Mouse (Mus musculus): ENCODE results near the gene Uap1l1.

Gene Uap1l1

GRCm38 (mm10) chr2:25371764-25372643 lies 6.5 kb upstream of the Uap1l1 start, which contains the start of gene Sapcd2:
Sapcd2 (plus strand) TSS chr2:25372321.
- peak; percentile 91 for DNase-seq (ENCODE audit: low read depth)

- DNase-seq (ENCODE audit: low read depth): no peak
Observed at GRCm38 (mm10) chr2:25369996-25370395, 4.5 kb upstream of the Uap1l1 start.

- no peak for DNase-seq (ENCODE audit: low read depth)
Observed at GRCm38 (mm10) chr2:25364761-25365090, 756 bp downstream of the Uap1l1 start.

GRCm38 (mm10) chr2:25364313-25364712 lies 1.2 kb downstream of the Uap1l1 start:
- no peak for DNase-seq (ENCODE audit: low read depth)

GRCm38 (mm10) chr2:25363478-25364178 lies 1.9 kb downstream of the Uap1l1 start:
- DNase-seq (ENCODE audit: low read depth): no peak

- no peak for DNase-seq (ENCODE audit: low read depth)
Observed at GRCm38 (mm10) chr2:25359848-25360247, 5.6 kb downstream of the Uap1l1 start.

GRCm38 (mm10) chr2:25356208-25357079 lies 9.0 kb downstream of the Uap1l1 start, which contains the start of gene Dpp7:
Dpp7 (minus strand) TSS chr2:25356359.
- peak; percentile 75 for DNase-seq (ENCODE audit: low read depth)

GRCm38 (mm10) chr2:25355419-25356066 lies 9.9 kb downstream of the Uap1l1 start:
- no peak for DNase-seq (ENCODE audit: low read depth)

- no peak for DNase-seq (ENCODE audit: low read depth)
Observed at GRCm38 (mm10) chr2:25354211-25354610, 11.3 kb downstream of the Uap1l1 start.

GRCm38 (mm10) chr2:25350701-25351100 lies 14.8 kb downstream of the Uap1l1 start:
- DNase-seq (ENCODE audit: low read depth): no peak

GRCm38 (mm10) chr2:25349499-25349898 lies 16.0 kb downstream of the Uap1l1 start:
- DNase-seq (ENCODE audit: low read depth): no peak

GRCm38 (mm10) chr2:25348162-25348561 lies 17.3 kb downstream of the Uap1l1 start:
- DNase-seq (ENCODE audit: low read depth): no peak

- no peak for DNase-seq (ENCODE audit: low read depth)
Observed at GRCm38 (mm10) chr2:25338303-25338702, 27.2 kb downstream of the Uap1l1 start.

- no peak for DNase-seq (ENCODE audit: low read depth)
Observed at GRCm38 (mm10) chr2:25333569-25333968, 31.9 kb downstream of the Uap1l1 start.

- DNase-seq (ENCODE audit: low read depth): peak; percentile 100
Observed at GRCm38 (mm10) chr2:25332286-25333160, 33.0 kb downstream of the Uap1l1 start, which contains the start of gene Man1b1. Man1b1 (plus strand) TSS chr2:25332338.

GRCm38 (mm10) chr2:25331470-25331869 lies 34.0 kb downstream of the Uap1l1 start:
- DNase-seq (ENCODE audit: low read depth): peak; percentile 24

- peak; percentile 35 for DNase-seq (ENCODE audit: low read depth)
Observed at GRCm38 (mm10) chr2:25328440-25328839, 37.0 kb downstream of the Uap1l1 start.

- no peak for DNase-seq (ENCODE audit: low read depth)
Observed at GRCm38 (mm10) chr2:25326036-25326435, 39.4 kb downstream of the Uap1l1 start.

GRCm38 (mm10) chr2:25320084-25320483 lies 45.4 kb downstream of the Uap1l1 start:
- DNase-seq (ENCODE audit: low read depth): no peak

GRCm38 (mm10) chr2:25318971-25319773 lies 46.3 kb downstream of the Uap1l1 start, which contains the start of gene Grin1:
Grin1 (minus strand) TSS chr2:25319187.
- DNase-seq (ENCODE audit: low read depth): peak; percentile 66

Measured in naive thymus-derived CD4-positive, alpha-beta T cell, adult 2 months (primary cell).